Mouse (Mus musculus): ENCODE data around the gene Wfikkn1. TPM values are rescaled to one million over a fixed set of nuclear protein-coding genes. Genes with fewer than 3 reads are reported as not detected.

Wfikkn1 gene
- total RNA-seq, 2 experiments from 2014 or later = 0.63 to 1.4 TPM

DNA sequence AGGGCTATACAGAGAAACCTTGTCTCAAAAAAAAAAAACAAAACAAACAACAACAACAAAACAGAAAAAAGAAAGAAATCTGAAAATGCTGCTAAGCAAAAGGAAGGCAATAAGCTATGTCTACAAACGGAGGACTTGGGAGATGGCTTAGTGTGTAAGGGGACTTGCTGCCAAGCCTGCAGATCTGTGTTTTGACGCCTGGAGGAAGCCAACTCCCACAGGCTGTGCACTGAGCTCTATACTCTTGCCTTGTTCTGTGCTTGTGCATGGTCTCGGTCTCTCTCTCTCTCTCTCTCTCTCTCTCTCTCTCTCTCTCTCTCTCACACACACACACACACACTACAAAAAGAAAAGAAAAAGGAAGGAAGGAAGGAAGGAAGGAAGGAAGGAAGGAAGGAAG is 8.2 kb upstream of the Wfikkn1 start:
- DNase-seq (ENCODE audit: extremely low spot score in 1 of 2, low spot score in 2 of 2) = no peak
- intact Hi-C loops (cut with DNase I) = no loop called here

DNA sequence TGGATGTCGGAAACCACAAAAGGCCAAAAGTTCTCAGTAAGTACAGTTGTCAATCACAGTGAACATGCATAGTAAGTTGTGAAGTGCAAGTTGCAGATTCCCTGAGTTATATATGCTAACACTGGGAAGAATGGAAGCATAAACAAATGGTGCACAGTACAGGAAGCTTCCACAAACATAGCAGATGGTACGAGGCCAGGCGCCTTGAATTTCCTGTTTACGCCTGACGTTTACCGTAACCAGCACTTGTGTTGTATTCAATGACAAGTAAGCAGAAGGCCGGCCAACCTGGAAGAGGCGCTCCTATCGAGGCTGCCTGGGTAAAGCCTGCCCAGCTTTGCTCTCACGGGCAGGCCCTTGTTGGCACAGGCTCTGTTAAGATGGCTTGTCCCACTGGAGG is 6.8 kb upstream of the Wfikkn1 start:
- intact Hi-C loops (cut with DNase I) = no loop called here
- no peak for DNase-seq (ENCODE audit: extremely low spot score in 1 of 2, low spot score in 2 of 2)

DNA sequence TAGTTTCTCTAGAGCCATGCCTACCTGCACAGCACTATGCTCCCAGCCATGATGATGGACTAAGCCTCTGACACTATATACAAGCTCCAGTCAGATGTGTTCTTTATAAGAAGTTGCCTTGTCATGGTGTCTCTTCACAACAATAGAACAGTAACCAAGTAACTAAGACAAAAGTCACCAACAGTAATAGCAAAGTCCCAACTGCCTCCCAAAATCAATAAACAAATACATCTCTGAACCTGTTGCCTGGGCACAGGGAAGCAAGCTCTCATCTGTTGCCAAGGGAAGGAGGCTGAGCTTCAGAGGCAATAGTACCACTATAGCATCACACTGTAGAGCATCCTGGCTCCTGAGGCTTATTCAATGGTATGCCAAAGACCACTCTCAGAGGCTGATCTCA is 6.1 kb upstream of the Wfikkn1 start:
- no peak for DNase-seq (ENCODE audit: extremely low spot score in 1 of 2, low spot score in 2 of 2)
- intact Hi-C loops (cut with DNase I) = no loop called here

- intact Hi-C loops (cut with DNase I) = no loop called here
- DNase-seq (ENCODE audit: extremely low spot score in 1 of 2, low spot score in 2 of 2) = peak in 1 of 2 experiments; percentile 51
These were observed 5.0 kb upstream of the Wfikkn1 start for GRCm38 (mm10) chr17:25885636-25886035.

DNA sequence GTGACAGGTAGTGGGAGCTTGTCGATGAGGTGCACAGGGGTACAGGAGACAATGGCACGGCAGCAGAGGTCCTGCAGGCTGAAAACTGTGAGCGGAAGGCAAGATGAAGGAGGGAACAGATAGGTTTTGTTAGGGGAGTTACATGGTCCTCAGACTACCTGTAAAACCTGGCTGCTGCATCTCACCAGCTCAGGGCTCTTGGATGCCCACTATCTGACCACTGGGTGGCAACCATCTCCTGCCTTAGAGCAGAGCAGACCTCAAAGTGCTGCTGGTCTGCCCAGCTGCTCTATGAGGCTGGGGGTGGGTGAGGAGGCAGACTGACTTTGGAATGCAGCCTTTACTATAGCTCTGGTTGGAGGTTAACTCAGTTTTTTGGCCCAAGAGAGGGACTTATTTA is 3.2 kb upstream of the Wfikkn1 start:
- intact Hi-C loops (cut with DNase I) = no loop called here
- DNase-seq (ENCODE audit: extremely low spot score in 1 of 2, low spot score in 2 of 2) = no peak

DNA sequence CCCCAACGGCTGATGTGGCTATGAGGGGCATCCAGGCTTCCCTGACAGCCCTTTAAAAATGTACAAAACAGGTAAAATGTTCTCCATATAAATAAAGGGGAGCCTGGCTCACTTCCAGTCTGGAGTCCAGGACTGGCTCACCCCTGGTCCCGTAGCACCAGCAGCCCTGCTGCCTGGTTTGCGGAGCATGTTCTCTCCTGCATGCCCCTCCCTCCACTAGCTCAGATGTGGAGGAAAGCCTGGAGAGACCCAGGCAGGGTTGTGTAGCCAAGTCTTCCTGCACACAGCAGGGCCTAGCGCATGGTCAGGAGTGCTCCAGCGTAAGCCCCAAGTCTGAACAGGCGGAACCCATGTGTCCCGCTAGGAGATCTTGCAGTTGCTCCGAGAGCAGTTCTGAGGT is 2.6 kb upstream of the Wfikkn1 start:
- intact Hi-C loops (cut with DNase I) = no loop called here
- DNase-seq (ENCODE audit: extremely low spot score in 1 of 2, low spot score in 2 of 2) = no peak

GRCm38 (mm10) chr17:25882306-25882705 is 1.6 kb upstream of the Wfikkn1 start:
- DNase-seq (ENCODE audit: extremely low spot score in 1 of 2, low spot score in 2 of 2) = no peak
- intact Hi-C loops (cut with DNase I) = no loop called here

DNA sequence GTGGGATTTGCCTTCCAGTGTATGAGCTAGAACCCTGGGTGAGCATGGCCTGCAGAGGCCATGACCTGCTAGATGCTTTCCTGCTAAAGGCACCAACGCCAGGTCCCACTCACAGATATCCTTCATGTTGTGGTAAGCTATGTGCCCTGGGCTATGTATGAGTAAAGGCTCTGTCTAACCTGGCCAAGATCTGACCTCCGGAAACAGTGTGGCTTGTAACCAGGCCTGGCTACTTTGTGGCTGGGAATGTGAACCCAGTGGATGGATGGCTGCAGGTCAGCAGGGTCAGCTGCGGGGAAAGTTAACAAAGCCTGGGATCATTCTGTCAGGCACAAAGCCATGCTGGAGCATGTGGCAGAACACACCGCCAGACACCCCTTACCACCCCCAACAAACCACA is 1.0 kb upstream of the Wfikkn1 start:
- intact Hi-C loops (cut with DNase I) = no loop called here
- no peak for DNase-seq (ENCODE audit: extremely low spot score in 1 of 2, low spot score in 2 of 2)

GRCm38 (mm10) chr17:25880913-25881641 is 419 bp upstream of the Wfikkn1 start:
- intact Hi-C loops (cut with DNase I) = no loop called here
- peak in 1 of 2 experiments; percentile 76 for DNase-seq (ENCODE audit: extremely low spot score in 1 of 2, low spot score in 2 of 2)

DNA sequence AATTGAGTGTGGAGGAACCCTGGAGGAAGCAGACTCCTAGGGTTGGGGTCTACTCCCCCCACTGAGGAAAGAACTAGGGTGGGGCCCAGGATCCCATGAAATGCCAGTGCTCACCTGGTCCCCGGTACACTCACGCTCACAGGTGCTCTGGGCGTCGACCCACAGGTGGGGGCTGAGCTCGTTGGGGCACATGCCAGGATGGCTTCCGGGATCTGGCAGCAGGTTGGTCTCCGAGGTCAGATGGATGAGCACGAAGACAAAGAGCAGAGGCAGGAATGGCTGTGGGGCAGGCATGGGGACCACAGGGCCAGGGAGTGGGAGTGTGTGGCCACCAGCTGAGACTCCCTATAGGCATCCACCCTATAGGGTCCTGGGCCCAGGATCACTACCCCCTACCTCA is 908 bp downstream of the Wfikkn1 start:
- DNase-seq (ENCODE audit: extremely low spot score in 1 of 2, low spot score in 2 of 2) = peak in 1 of 2 experiments; percentile 50
- intact Hi-C loops (cut with DNase I) = no loop called here

GRCm38 (mm10) chr17:25879261-25879660 is 1.4 kb downstream of the Wfikkn1 start:
- intact Hi-C loops (cut with DNase I) = no loop called here
- DNase-seq (ENCODE audit: extremely low spot score in 1 of 2, low spot score in 2 of 2) = peak in 1 of 2 experiments; percentile 69

DNA sequence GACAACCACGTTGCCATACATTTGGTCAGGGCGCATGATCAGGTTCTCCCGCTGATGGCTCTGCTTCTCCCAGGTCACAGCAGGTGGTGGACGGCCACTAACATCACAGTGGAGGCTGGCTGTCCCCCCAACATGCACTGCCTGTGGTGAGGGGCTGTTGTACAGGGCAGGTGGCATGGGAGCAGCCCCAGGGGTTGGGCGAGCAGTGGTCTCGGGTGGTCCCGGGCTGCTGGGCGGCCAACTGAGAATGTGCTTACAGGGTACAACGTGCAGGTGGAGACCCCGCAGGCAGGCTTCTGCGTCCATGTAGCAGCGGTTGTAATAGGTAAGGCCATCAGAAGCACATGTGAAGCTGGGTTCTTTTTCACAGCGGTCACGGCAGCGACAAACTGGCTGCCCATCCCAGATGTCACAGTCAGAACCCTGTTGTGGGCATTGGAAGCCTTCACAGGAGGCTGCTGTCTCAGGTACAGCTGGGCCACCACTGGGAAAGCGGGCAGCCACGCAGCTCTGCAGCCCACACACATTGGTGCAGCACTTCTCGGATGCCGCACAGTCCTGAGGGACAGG is 2.0 kb downstream of the Wfikkn1 start:
- intact Hi-C loops (cut with DNase I) = no loop called here
- no peak for DNase-seq (ENCODE audit: extremely low spot score in 1 of 2, low spot score in 2 of 2)

DNA sequence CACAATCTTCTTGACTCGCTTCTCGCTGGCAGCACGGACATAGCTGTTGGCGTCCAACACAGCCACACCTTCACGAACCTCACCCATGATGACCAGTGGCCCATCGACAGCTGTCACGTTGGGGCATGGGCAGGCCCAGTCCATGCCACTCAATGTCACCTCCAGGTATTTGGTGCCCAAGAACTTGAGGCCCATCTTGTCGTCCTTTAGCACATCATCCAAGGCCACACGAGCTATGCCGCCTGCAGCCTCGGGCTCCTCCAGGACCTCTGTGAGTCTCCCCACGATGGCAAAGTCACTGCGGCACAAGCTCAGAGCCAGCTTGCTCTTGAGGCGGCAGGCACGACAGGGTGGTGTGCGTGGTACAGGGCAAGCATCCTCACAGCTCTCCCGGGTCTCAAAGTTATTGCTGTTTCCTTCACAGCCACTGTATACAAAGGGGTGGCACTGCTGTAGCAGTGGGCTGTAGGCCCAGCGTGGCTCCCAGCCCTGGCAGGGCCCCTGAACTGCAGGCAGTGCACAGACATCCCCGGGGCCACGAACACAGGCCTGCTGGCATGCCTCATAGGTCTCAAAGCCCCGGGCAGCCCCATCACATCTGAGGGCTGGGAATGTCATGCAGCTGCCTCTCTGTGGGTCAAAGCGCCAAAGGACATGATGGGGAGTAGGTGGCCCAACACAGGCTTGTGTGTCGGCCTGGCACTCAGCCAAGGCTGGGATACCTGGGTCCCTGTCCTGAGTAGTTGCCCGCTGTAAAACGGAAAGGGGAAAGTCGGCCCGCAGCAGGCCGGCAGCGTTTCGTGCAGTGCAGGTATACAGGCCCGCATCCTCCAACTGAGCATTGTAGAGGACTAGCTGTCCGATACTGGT is 2.7 kb downstream of the Wfikkn1 start:
- intact Hi-C loops (cut with DNase I) = no loop called here
- DNase-seq (ENCODE audit: extremely low spot score in 1 of 2, low spot score in 2 of 2) = peak in 1 of 2 experiments; percentile 55

DNA sequence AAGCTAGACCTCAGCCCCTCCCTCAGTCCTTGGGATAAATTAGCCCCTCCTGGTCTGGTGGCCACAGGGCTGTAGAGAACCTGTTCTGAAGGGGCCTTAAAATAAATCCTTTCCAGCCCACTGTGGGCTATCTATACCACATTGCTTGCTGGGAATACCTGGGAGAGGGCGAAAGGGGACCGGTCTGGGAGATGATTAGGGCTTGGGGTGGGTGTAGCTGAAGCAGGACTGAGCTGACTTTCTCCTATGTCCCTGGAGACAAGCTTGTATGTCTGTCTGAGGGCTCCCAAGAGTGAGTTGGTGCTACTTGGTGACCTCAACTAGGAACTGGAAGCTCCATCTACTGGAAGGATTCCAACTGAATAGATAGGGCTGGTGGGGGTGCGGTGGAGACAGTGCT is 3.6 kb downstream of the Wfikkn1 start:
- intact Hi-C loops (cut with DNase I) = no loop called here
- no peak for DNase-seq (ENCODE audit: extremely low spot score in 1 of 2, low spot score in 2 of 2)

DNA sequence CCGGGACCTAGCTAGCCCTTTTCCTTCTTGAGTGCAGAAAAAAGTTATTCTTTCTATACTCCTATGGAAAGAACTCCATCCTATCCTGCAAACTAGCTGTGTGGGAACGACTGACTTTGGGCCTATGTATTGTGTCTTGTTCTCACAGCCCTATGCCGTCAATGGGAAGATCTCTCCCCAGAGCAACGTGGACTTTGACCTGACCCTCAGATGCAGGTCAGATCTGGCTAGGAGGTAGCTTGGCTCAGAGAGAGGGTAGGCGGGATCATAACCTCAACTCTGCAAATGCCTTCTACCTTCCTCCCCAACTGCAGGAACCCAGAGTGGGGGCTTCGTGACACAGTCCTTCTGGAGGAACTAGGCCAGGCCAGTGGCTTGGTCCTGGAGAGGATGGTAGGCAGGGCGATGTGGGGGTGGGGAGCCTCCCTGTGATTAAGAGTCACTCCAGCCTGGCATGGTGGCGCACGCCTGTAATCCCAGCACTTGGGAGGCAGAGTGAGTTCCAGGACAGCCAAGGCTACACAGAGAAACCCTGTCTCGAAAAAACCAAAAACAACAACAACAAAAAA is 4.2 kb downstream of the Wfikkn1 start:
- DNase-seq (ENCODE audit: extremely low spot score in 1 of 2, low spot score in 2 of 2) = no peak
- intact Hi-C loops (cut with DNase I) = no loop called here

GRCm38 (mm10) chr17:25875171-25876136 is 5.2 kb downstream of the Wfikkn1 start:
- intact Hi-C loops (cut with DNase I) = no loop called here
- peak; percentile 89 to 94 for DNase-seq (ENCODE audit: extremely low spot score in 1 of 2, low spot score in 2 of 2)

DNA sequence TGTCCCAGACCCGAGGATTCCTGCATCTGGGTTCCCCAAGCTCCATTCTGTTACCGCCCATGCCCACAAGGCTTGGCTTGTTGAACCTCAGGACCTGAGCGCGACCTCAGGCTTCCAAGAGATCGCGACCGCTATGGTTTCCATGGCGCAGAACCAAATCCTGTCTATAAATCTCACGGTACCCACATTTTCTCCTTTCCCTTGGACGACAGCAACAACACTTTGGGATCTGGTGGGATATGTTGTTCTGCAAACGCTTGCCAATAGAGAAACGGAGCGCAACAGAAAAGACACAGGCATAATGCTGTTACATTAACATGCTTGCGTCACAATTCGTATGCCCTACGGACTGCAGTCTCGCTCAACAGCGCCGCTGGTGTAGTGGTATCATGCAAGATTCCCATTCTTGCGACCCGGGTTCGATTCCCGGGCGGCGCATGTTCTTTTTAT is 5.9 kb downstream of the Wfikkn1 start, which contains the start of gene Mettl26:
Gene Mettl26, plus strand, starts transcription at position 354 of the 450 bp plus-strand sequence.
- intact Hi-C loops (cut with DNase I) = no loop called here
- DNase-seq (ENCODE audit: extremely low spot score in 1 of 2, low spot score in 2 of 2) = peak; percentile 91 to 96

- intact Hi-C loops (cut with DNase I) = no loop called here
- DNase-seq (ENCODE audit: extremely low spot score in 1 of 2, low spot score in 2 of 2) = no peak
These were observed 6.4 kb downstream of the Wfikkn1 start for GRCm38 (mm10) chr17:25874148-25874720.

All from left cerebral cortex, postnatal 10 days (tissue).